Mouse (Mus musculus) thymus, adult 2 months (tissue): ENCODE measurements around the gene Hhat.

Experiments
- CTCF ChIP-seq: fragments of 200-500 bp; IDR thresholded peaks from 2 replicates; pipeline ENCODE4 v1.5.1; 2012; ENCODE audit warnings: mild to moderate bottlenecking, control low read depth, low read length, moderate library complexity, borderline replicate concordance; ENCODE audit not compliant: control insufficient read depth, poor library complexity, insufficient read depth; ENCODE audit errors: extremely low read depth
- POLR2A ChIP-seq: fragments of 200-500 bp; IDR thresholded peaks from 2 replicates; pipeline ENCODE4 v1.6.1; 2012; ENCODE audit warnings: mild to moderate bottlenecking, low read length, control low read depth, moderate library complexity; ENCODE audit not compliant: control insufficient read depth, poor library complexity, insufficient read depth; ENCODE audit errors: extremely low read depth

- TF ChIP-seq CTCF = no peak
- no peak for TF ChIP-seq POLR2A
These were observed 107.4 kb downstream of the Hhat start for GRCm38 (mm10) chr1:192663608-192664007.
